Mouse (Mus musculus): ENCODE measurements around the gene Cebpb.

GRCm38 (mm10) chr2:167730036-167730435 is 41.3 kb downstream of the Cebpb start:
- no peak for TF ChIP-seq CTCF (IDR thresholded peaks at IDR 0.05; ENCODE audit: extremely low read depth, insufficient read length, insufficient replicate concordance, low read depth, low read length)
- no peak for TF ChIP-seq POLR2A (IDR thresholded peaks at IDR 0.05; ENCODE audit: low read depth, low read length)

All from small intestine, adult 2 months (tissue).